Mouse (Mus musculus) CD8-positive naive resting alpha-beta T cell, adult 2 months (primary cell): ENCODE measurements at regions not wholly inside any gene's neighbourhood (a gene's known extent, or its start where the extent isn't known, plus 50 kb on each side); places are given as distances from the start of the nearest gene placed in this dataset.

Source experiments
- DNase-seq, 2 experiments: peaks; one replicate each; pipeline ENCODE4 v3.0.0; 2022; ENCODE audit warnings: low read depth in 2 of 2, low spot score in 2 of 2

DNA sequence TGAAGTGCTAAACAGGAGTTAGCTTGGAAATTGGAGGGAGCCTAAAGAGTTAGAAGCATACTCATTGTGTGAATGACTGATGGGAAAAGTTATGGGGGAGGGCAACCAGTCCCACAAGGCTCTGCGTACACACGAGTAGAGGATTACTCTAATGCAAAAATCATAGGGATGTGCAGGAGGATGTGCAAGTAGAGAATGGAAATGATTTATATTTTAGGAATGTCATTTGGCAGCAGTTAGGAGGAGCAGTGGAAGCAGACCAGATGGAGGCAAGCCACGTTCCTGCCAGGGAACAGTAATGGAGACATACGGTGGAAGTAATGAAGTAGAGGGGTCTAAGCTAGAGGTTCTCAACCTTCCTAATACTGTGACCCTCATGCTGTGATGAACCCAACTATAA lies 194.1 kb upstream of the Arhgap24 start:
- DNase-seq, result no peak

- DNase-seq, result no peak
Observed at GRCm38 (mm10) chr5:102290866-102291265, 190.3 kb upstream of the Arhgap24 start.

DNA sequence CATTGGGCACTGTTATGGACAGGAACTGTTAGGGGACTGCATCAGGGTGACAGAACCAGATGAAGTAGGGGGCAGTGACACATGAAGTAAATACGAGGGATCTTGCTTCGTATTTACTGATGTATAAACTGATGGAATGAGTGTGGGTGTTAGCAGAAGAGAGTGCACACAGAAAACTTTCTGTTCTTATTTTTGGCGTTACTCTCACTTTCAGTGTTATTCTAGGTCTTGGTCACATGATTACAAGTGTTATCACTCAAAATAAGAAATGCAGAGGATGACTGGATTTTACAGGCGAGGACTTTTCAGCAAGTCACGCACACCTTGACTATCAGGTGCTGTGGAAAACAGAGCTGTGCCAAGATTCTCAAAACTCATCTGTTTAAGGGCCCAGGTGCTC lies 185.6 kb upstream of the Arhgap24 start:
- DNase-seq, result no peak

DNA sequence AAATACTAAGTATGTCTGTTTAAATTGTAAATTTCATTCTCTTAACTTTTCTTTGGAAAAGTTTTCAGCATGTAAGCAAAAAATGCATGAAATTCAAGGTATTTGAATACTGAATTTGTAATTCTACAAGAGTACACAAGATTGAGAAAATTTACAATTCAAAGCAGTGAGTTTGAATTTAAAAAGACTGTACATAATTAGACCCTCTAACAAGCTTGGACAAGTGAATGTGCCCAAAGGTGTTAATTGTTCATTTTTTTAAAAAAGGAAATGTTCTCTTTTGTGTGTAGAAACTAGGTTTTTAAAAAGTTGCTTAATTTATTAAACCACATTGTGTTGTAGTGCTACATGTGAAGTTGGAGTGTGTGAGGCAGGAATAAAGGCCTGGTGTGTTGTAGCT lies 174.9 kb upstream of the Arhgap24 start:
- no peak for DNase-seq

DNA sequence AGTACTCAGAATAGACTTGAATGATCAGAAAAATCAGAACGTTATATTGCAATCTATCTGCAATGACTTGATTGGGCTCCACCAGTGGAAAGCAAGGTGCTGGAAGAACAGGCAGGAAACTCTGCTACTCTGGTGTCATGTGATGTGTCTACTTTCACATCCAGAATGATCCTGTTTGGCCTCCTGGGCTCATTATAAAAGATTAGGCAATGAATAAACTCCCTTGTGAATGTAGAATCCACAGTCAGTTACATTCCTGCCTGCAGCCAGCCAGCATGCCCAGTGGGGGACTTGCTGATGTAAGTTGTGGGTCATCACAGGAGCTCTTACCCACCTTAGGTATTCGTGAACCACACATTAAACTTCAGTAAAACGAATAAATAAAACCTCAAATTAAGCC lies 174.5 kb upstream of the Arhgap24 start:
- DNase-seq, result no peak

GRCm38 (mm10) chr5:102311570-102311969 lies 169.6 kb upstream of the Arhgap24 start:
- no peak for DNase-seq

GRCm38 (mm10) chr5:102328197-102328784 lies 152.9 kb upstream of the Arhgap24 start:
- DNase-seq, result no peak

DNA sequence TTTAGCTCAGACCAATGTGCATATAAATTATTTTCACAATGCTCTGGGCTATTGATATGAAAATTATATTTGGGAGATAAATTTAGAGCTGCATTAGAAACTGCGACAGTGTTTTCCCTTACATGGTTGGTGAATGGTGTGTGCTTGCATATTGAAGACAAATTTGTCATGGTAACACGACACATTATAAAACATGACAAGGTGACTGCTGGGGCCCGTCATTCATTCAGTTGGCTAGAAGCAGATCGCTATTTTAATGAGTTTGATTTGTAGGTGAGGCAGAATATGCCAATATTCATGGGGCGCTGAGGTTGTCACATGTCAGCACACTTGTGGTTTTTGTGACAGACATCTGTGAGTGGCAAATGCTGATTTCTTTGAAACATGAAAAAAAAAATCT lies 147.3 kb upstream of the Arhgap24 start:
- no peak for DNase-seq

- no peak for DNase-seq
Observed at GRCm38 (mm10) chr5:102334442-102335197, 146.6 kb upstream of the Arhgap24 start.

- DNase-seq, result no peak
Observed at GRCm38 (mm10) chr5:102366481-102366880, 114.7 kb upstream of the Arhgap24 start.

GRCm38 (mm10) chr5:102373309-102373971 lies 107.8 kb upstream of the Arhgap24 start:
- no peak for DNase-seq

DNA sequence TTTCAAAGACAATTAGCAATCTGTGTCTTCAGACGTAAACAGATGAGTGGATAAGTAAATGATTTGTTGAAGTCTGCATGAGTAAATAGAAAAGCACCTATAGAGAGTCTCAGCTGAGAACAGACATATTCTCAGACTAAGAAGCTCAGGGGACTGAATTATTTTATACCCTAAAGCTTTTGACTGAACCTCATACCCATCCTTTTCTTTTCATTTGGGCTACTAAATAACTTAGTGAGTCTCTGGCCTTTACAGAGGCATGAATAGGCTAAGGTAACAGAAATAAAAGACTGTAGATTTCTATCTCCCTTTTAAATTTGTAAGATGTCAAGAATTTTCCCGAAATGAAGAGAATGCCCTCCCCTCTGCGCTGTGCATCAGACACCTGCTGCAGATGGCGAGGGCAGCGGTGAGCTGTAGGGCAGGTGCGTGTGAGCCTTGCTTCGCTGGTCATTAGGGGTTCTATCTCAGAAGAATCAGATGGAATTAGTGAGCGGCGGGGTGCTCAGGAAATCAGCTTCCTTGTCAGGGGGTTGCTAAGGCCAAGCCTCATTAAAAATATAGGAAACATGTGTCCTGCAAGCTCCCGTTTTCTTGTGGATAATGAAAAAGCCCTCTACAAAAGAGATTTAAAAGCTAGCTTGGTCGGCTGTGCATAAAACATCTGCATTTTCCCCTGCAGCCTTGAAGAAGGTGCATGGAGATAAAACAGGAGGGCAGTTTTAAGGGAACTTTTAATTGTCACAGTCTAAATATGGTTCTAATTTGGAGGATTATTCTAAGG lies 107.0 kb upstream of the Arhgap24 start:
- DNase-seq, result no peak

GRCm38 (mm10) chr5:102375339-102375738 lies 105.9 kb upstream of the Arhgap24 start:
- no peak for DNase-seq

DNA sequence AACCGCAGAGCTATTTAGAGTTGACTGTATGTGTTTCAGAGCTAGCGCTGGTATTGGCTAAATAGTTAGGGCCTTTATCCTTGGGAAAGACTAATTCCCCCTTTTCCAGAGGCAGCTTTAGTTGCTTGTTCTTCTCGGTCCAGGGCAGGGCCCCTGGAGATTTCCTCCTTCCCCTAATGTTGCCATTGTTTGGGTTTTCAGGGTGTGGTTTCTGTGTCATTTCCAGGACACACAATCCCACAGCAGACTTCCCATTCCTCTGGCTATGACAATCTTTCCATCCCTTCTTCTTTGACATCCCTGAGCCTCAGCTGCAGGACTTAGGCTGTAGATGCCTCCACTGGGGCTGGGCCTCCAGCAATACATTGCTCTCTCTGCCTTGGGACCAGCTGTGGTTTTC lies 87.2 kb upstream of the Arhgap24 start:
- no peak for DNase-seq

DNA sequence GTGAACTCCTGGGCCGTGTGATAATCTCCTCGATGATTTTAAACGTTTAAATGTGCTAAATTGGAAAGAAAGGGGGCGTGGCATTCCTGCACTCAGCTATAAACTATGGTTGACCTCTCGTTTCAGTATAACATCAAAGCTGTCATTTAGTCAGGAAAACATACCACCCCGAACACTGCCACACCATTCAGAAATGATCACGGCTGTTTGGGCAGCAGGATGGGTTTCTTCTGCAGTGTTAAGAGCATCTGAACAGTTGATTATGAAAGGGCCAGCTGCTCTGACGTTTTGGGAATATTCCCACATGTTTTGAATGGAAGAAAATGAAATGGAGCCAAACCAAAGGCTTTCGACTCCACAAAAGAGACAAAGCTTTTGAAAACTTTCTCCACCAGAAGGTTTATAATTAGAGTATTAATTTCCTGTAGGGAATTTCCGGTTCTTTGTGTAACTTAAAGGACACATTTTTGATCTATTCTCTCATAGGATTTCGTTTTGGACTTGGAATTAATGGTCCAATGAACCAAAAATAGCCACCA lies 85.5 kb upstream of the Arhgap24 start:
- no peak for DNase-seq

DNA sequence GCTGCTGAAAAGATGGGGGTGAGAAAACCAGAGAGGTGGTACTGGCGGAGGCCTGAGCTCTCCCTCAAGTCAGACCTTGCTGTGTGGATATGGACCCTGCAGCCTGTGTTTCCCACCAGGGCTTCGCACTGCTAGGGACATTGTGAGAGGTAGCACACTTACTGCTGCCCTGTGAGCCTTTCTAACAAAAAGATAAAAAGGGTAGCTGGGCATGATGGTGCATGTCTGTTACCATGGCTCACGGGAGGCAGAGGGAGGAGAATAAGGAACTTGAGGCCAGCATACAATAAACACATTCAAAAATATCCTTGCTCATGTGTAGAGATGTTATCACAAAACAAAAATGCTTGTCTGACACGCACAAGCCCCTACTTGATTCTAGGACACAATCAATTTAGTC lies 82.2 kb upstream of the Arhgap24 start:
- DNase-seq, result no peak

- DNase-seq, result no peak
Observed at GRCm38 (mm10) chr5:102417642-102418041, 63.5 kb upstream of the Arhgap24 start.

DNA sequence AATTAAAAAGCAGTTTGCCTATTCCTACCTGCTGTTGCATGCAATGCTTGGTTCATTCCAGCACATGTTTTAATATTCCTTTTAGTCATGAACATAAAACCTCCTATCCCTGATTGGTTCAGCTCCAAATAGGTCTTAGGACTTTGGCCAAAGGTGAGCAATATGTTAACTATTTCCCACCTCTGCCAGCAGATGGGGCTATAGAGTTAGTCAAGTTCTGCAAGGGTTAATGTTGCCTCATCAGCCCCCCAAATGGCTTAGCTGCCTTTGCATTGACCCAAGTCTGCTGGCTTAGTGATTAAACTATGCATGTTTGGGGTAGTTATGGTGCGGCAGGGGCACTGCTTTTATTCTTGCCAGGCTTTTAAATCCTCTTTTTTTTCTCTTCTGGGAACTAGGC lies 62.1 kb upstream of the Arhgap24 start:
- no peak for DNase-seq

GRCm38 (mm10) chr5:102424636-102425242 lies 56.5 kb upstream of the Arhgap24 start:
- no peak for DNase-seq

GRCm38 (mm10) chr5:102428310-102428709 lies 52.9 kb upstream of the Arhgap24 start:
- no peak for DNase-seq
